Mouse (Mus musculus): ENCODE results near the gene Exosc10. TPM values are rescaled to one million over a fixed set of nuclear protein-coding genes. Genes with fewer than 3 reads are reported as not detected.

The Exosc10 gene
- polyA plus RNA-seq, 1 experiment from 2014 or later, result 81.6 TPM

GRCm38 (mm10) chr4:148622485-148622884, 64.3 kb downstream of the Exosc10 start:
- Histone ChIP-seq H3K9me3 (no peaks in the 10 kb centered on the region), H3K36me3 (peaks cover 70% of the 10 kb centered on the region), H3K27ac (no peak overlapping the region), H3K4me3 (no peak overlapping the region), H3K9ac (no peak overlapping the region), H3K4me2 (no peak overlapping the region), H3K27me3 (no peaks in the 10 kb centered on the region), H3K4me1 (replicated peaks) (peaks cover 28% of the 10 kb centered on the region)
- no peak for ATAC-seq (ENCODE audit: low FRiP score)
- 96% methylated on average over 4 of the region's 4 CpGs for WGBS

GRCm38 (mm10) chr4:148623609-148624008, 65.4 kb downstream of the Exosc10 start:
- Histone ChIP-seq H3K27ac (no peak overlapping the region), H3K4me1 (replicated peaks) (peaks cover 28% of the 10 kb centered on the region), H3K4me2 (no peak overlapping the region), H3K27me3 (no peaks in the 10 kb centered on the region), H3K9ac (no peak overlapping the region), H3K4me3 (no peak overlapping the region), H3K36me3 (peaks cover 63% of the 10 kb centered on the region), H3K9me3 (no peaks in the 10 kb centered on the region)
- WGBS, result 91% methylated on average over 4 of the region's 4 CpGs
- no peak for ATAC-seq (ENCODE audit: low FRiP score)

GRCm38 (mm10) chr4:148625010-148625409, 66.8 kb downstream of the Exosc10 start:
- 87% methylated on average over 10 of the region's 10 CpGs for WGBS

GRCm38 (mm10) chr4:148625756-148626622, 67.8 kb downstream of the Exosc10 start:
- ATAC-seq (ENCODE audit: low FRiP score), result peak; percentile 72
- H3K4me3 ChIP-seq, result peak overlapping the region; percentile 98
- H3K9ac ChIP-seq, result peak overlapping the region; percentile 99
- WGBS, result 1% methylated on average over 57 of the region's 57 CpGs
- H3K9me3 ChIP-seq, result no peaks in the 10 kb centered on the region
- H3K27ac ChIP-seq, result peak overlapping the region; percentile 98
- H3K4me1 ChIP-seq (replicated peaks), result peaks cover 28% of the 10 kb centered on the region
- H3K27me3 ChIP-seq, result no peaks in the 10 kb centered on the region
- peak overlapping the region; percentile 98 for H3K4me2 ChIP-seq
- peaks cover 42% of the 10 kb centered on the region for H3K36me3 ChIP-seq

More at GRCm38 (mm10) chr4:148625010-148625409, 66.8 kb downstream of the Exosc10 start:
- no peak overlapping the region; the same call in 1 of the 2 replicates for H3K9ac ChIP-seq
- H3K4me2 ChIP-seq, result peak overlapping the region; percentile 98
- H3K27me3 ChIP-seq, result no peaks in the 10 kb centered on the region
- H3K4me1 ChIP-seq (replicated peaks), result peaks cover 28% of the 10 kb centered on the region
- H3K27ac ChIP-seq, result no peak overlapping the region
- peaks cover 49% of the 10 kb centered on the region for H3K36me3 ChIP-seq
- H3K4me3 ChIP-seq, result peak overlapping the region; percentile 98
- no peak for ATAC-seq (ENCODE audit: low FRiP score)
- no peaks in the 10 kb centered on the region for H3K9me3 ChIP-seq

- WGBS, result under 1% methylated on average over 51 of the region's 51 CpGs
- H3K27me3 ChIP-seq, result no peaks in the 10 kb centered on the region
- peaks cover 28% of the 10 kb centered on the region for H3K4me1 ChIP-seq (replicated peaks)
- peak within 1 kb of the TSS; percentile 99 for H3K9ac ChIP-seq
- peak within 1 kb of the TSS; percentile 98 for H3K4me3 ChIP-seq
- H3K4me2 ChIP-seq, result peak within 1 kb of the TSS; percentile 98
- ATAC-seq (ENCODE audit: low FRiP score), result peak; percentile 96
- peaks cover 35% of the 10 kb centered on the region for H3K36me3 ChIP-seq
- peak within 1 kb of the TSS; percentile 98 for H3K27ac ChIP-seq
- no peaks in the 10 kb centered on the region for H3K9me3 ChIP-seq
Measured at GRCm38 (mm10) chr4:148626623-148627185, 68.5 kb downstream of the Exosc10 start, which contains the start of gene Tardbp. Gene Tardbp, minus strand, starts transcription at chr4:148627019.

GRCm38 (mm10) chr4:148627246-148627645, 69.0 kb downstream of the Exosc10 start:
- 61% methylated on average over 3 of the region's 3 CpGs for WGBS
- peak overlapping the region; percentile 98; the same call in 1 of the 2 replicates for H3K27ac ChIP-seq
- H3K9me3 ChIP-seq, result no peaks in the 10 kb centered on the region
- peak overlapping the region; percentile 98 for H3K4me2 ChIP-seq
- peak; percentile 18; the same call in 1 of the 2 replicates for ATAC-seq (ENCODE audit: low FRiP score)
- H3K36me3 ChIP-seq, result peaks cover 29% of the 10 kb centered on the region
- H3K9ac ChIP-seq, result no peak overlapping the region
- no peaks in the 10 kb centered on the region for H3K27me3 ChIP-seq
- peak overlapping the region; percentile 98 for H3K4me3 ChIP-seq
- peaks cover 28% of the 10 kb centered on the region for H3K4me1 ChIP-seq (replicated peaks)

Other genes starting within 250 kb of the Exosc10 start
- gene Ubiad1, start 113.7 kb upstream of the Exosc10 start, polyA plus RNA-seq (2015; fragmentation: Nextera tagmentation; extraction: Ambion mirVana), result 17.7 and 19.1 TPM in 2 replicates
- 23.0 and 23.7 TPM in 2 replicates for gene Mtor, start 109.8 kb upstream of the Exosc10 start, polyA plus RNA-seq (2015; fragmentation: Nextera tagmentation; extraction: Ambion mirVana)
- gene Angptl7, start 58.0 kb upstream of the Exosc10 start, polyA plus RNA-seq (2015; fragmentation: Nextera tagmentation; extraction: Ambion mirVana), result 0.30 and 0.54 TPM in 2 replicates
- 135 and 145 TPM in 2 replicates for gene Srm, start 33.1 kb downstream of the Exosc10 start, polyA plus RNA-seq (2015; fragmentation: Nextera tagmentation; extraction: Ambion mirVana)
- gene Masp2, start 44.1 kb downstream of the Exosc10 start, polyA plus RNA-seq (2015; fragmentation: Nextera tagmentation; extraction: Ambion mirVana), result 0.18 and 0.47 TPM in 2 replicates
- gene Tardbp, start 68.6 kb downstream of the Exosc10 start, polyA plus RNA-seq (2015; fragmentation: Nextera tagmentation; extraction: Ambion mirVana), result 238 and 243 TPM in 2 replicates
- gene Gm572, start 84.9 kb downstream of the Exosc10 start, polyA plus RNA-seq (2015; fragmentation: Nextera tagmentation; extraction: Ambion mirVana), result not detected in 2 replicates
- gene Casz1, start 246.0 kb downstream of the Exosc10 start, polyA plus RNA-seq (2015; fragmentation: Nextera tagmentation; extraction: Ambion mirVana), result 6.7 and 8.1 TPM in 2 replicates

Data from hindbrain, embryonic 13.5 days (tissue).